Mouse (Mus musculus): ENCODE results near the gene Nrros. TPM values are rescaled to one million over a fixed set of nuclear protein-coding genes. Genes with fewer than 3 reads are reported as not detected.
A peak's percentile ranks its signal among the peaks of the same experiment; 100 is the strongest.

Gene Nrros
- polyA plus RNA-seq, 1 experiment from 2014 or later = 10.1 TPM

DNA sequence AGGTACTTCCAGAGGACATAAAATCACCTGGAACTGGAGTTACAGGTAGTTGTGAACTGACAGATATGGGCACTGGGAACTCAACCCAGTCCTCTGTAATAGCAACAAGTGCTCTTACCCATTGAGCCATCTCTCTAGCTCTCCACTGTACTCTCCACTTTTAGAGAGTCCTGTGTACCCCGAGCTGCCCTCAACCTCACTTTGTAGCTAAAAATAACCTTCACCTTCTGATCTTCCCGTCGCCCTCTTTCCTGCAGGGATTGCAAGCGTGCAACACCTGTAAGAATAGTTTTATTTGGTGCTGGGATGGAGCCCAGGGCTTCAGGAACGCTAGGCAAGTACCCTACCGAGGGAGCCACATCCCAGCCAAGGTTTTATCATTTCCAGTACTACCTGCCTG is 49.6 kb downstream of the Nrros start:
- Histone ChIP-seq H3K27me3 (ENCODE audit: control insufficient read depth, insufficient read depth, low read length) (no peaks in the 10 kb centered on the region), H3K36me3 (ENCODE audit: control insufficient read depth, insufficient read depth, low read length) (no peaks in the 10 kb centered on the region), H3K4me3 (ENCODE audit: low read depth, low read length) (no peak overlapping the region), H3K4me1 (ENCODE audit: control insufficient read depth, insufficient read depth, low read length) (no peaks in the 10 kb centered on the region), H3K4me2 (ENCODE audit: low read depth, severe bottlenecking) (no peak overlapping the region), H3K27ac (replicated peaks; ENCODE audit: low read depth, low read length) (no peak overlapping the region), H3K9me3 (ENCODE audit: control insufficient read depth, low read length) (no peaks in the 10 kb centered on the region), H3K9ac (ENCODE audit: low read length) (no peak overlapping the region)
- ATAC-seq (ENCODE audit: insufficient number of reproducible peaks, low FRiP score, low TSS enrichment, low read depth) = no peak
- no peak for DNase-seq (ENCODE audit: low spot score)
- 53% methylated on average over 6 of the region's 6 CpGs for WGBS

DNA sequence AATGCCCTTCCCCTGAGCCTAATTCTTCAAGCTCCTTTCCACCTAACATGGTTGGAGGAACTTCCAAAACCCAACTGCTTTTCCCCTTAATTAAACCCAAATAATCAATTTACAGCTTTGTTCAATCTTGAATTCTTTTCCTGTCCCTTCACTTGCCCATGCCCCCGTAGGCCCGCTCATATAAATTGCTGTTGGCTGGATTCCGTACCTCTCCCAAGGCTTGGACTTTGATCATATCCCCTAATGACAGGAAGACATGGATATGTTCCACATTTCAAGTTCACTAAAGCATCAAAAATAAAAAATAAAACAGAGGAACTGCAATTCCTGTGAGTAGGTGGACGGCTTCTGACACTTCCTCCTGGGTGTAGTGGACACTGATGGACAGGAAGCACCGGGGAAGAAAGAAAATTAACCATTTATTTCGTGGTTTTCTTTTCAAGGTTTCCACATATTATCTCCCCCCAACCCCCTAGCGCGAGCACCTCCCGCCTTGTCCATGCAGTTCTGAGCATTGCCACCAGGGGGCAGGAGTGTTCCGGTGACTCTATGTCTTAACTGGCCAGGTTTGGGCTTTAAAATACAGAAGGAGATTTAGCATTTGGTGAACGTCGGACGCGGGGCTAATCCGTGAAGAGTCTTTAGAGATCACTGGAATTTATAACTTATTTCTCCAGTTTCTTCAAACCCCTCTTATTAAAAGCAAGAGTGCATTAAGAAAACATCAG is 50.3 kb downstream of the Nrros start:
- Histone ChIP-seq H3K27me3 (ENCODE audit: control insufficient read depth, insufficient read depth, low read length) (no peaks in the 10 kb centered on the region), H3K9me3 (ENCODE audit: control insufficient read depth, low read length) (no peaks in the 10 kb centered on the region), H3K4me3 (ENCODE audit: low read depth, low read length) (no peak overlapping the region), H3K4me1 (ENCODE audit: control insufficient read depth, insufficient read depth, low read length) (no peaks in the 10 kb centered on the region), H3K9ac (ENCODE audit: low read length) (no peak overlapping the region), H3K4me2 (ENCODE audit: low read depth, severe bottlenecking) (no peak overlapping the region), H3K27ac (replicated peaks; ENCODE audit: low read depth, low read length) (no peak overlapping the region), H3K36me3 (ENCODE audit: control insufficient read depth, insufficient read depth, low read length) (no peaks in the 10 kb centered on the region)
- 19% methylated on average over 15 of the region's 15 CpGs for WGBS
- ATAC-seq (ENCODE audit: insufficient number of reproducible peaks, low FRiP score, low TSS enrichment, low read depth) (no peak), DNase-seq (ENCODE audit: low spot score) (peak; percentile 93)

DNA sequence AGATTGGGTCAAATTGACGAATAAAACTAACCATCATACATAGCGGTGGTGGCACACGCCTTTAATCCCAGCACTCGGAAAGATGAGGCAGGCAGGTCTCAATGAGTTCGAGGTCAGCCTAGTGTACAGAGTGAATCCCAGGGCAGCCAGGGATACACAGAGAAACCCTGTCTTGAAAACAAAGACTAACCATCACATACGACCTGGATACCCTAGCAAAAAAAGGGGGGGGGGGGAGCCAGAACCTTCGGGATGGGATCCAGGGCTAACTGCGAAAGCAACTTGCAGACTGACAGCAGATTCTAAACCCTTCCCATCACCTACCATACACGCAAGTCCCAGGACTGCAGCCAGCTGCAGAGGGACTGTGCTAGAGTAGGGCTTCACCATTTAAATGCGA is 51.0 kb downstream of the Nrros start:
- ATAC-seq (ENCODE audit: insufficient number of reproducible peaks, low FRiP score, low TSS enrichment, low read depth) = no peak
- Histone ChIP-seq H3K4me2 (ENCODE audit: low read depth, severe bottlenecking) (no peak overlapping the region), H3K27me3 (ENCODE audit: control insufficient read depth, insufficient read depth, low read length) (no peaks in the 10 kb centered on the region), H3K9me3 (ENCODE audit: control insufficient read depth, low read length) (no peaks in the 10 kb centered on the region), H3K4me1 (ENCODE audit: control insufficient read depth, insufficient read depth, low read length) (no peaks in the 10 kb centered on the region), H3K9ac (ENCODE audit: low read length) (no peak overlapping the region), H3K36me3 (ENCODE audit: control insufficient read depth, insufficient read depth, low read length) (no peaks in the 10 kb centered on the region), H3K27ac (replicated peaks; ENCODE audit: low read depth, low read length) (no peak overlapping the region), H3K4me3 (ENCODE audit: low read depth, low read length) (no peak overlapping the region)
- no peak for DNase-seq (ENCODE audit: low spot score)
- WGBS = 87% methylated on average over 10 of the region's 10 CpGs

DNA sequence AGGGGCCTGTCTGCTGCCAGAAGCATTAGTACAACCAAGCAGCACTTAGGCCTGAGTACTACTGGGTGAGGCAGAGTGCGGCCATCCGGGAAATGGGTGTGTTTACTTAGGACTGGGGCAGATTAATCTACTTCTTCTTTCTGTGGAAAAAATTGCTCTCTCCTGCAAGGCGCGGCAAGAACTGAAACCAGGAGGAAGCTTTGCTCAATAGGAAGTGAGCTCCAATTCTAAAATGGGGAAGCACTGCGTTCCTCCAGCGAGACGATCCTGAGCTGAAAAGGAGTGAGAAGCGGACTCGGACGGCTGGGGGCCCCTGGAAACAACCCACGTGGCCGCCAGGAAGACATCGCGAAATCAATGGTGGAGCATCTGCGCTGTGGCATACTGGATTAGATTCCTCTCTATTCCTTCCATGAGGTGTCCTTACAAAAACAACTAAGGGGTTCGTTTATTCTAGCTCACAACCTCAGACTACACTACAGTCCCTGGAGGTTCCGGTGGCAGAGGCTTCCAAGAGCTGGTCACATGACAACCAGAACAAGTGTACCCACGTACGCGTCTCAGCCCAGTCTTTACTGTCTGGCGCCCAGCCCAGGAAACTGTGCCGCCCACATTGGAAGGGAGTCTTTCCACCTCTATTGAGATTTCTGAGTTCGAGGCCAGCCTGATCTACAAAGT is 51.7 kb downstream of the Nrros start:
- no peaks in the 10 kb centered on the region for H3K9me3 ChIP-seq (ENCODE audit: control insufficient read depth, low read length)
- ATAC-seq (ENCODE audit: insufficient number of reproducible peaks, low FRiP score, low TSS enrichment, low read depth) = no peak
- no peaks in the 10 kb centered on the region for H3K27me3 ChIP-seq (ENCODE audit: control insufficient read depth, insufficient read depth, low read length)
- no peak overlapping the region for H3K4me2 ChIP-seq (ENCODE audit: low read depth, severe bottlenecking)
- no peaks in the 10 kb centered on the region for H3K36me3 ChIP-seq (ENCODE audit: control insufficient read depth, insufficient read depth, low read length)
- no peak for DNase-seq (ENCODE audit: low spot score)
- WGBS = 69% methylated on average over 23 of the region's 23 CpGs
- H3K27ac ChIP-seq (replicated peaks; ENCODE audit: low read depth, low read length) = no peak overlapping the region
- no peak overlapping the region for H3K4me3 ChIP-seq (ENCODE audit: low read depth, low read length)
- no peak overlapping the region for H3K9ac ChIP-seq (ENCODE audit: low read length)
- H3K4me1 ChIP-seq (ENCODE audit: control insufficient read depth, insufficient read depth, low read length) = no peaks in the 10 kb centered on the region

DNA sequence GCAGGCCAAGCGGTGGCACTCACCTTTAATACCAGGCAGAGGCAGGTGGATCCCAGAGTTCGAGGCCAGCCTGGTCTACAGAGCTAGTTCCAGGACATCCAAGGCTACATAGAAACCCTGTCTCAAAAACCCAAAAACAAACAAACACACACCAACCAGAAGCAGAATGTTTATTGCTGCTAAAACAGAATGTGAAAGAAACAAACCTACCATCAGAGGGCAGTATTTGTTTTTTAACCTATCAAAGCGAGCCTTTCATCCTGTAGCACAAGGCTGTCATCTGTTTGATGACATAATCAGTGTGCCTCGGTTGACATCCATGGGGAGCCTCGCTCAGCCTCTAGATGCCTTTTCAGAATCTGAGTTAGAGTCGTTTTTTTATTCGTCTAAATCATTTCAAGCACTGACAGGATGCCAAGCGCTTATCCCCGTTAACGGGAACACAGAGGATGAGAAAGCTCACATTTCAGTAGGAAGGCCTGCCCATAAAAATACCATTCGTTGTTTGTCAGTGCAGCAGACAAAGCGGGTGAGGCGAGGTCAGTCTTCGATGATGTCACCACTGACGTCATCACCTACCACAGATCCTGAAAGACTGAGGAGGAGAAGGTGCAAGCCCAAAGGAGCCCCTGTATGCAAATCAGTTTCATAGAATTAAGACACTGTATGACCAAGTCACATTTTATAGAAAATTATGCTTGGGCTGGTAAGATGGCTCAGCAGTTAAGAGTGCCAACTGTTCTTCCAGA is 54.3 kb downstream of the Nrros start:
- no peak overlapping the region for H3K27ac ChIP-seq (replicated peaks; ENCODE audit: low read depth, low read length)
- DNase-seq (ENCODE audit: low spot score) = no peak
- H3K36me3 ChIP-seq (ENCODE audit: control insufficient read depth, insufficient read depth, low read length) = no peaks in the 10 kb centered on the region
- H3K9me3 ChIP-seq (ENCODE audit: control insufficient read depth, low read length) = no peaks in the 10 kb centered on the region
- ATAC-seq (ENCODE audit: insufficient number of reproducible peaks, low FRiP score, low TSS enrichment, low read depth) = no peak
- H3K4me2 ChIP-seq (ENCODE audit: low read depth, severe bottlenecking) = no peak overlapping the region
- no peaks in the 10 kb centered on the region for H3K4me1 ChIP-seq (ENCODE audit: control insufficient read depth, insufficient read depth, low read length)
- 81% methylated on average over 15 of the region's 15 CpGs for WGBS
- H3K4me3 ChIP-seq (ENCODE audit: low read depth, low read length) = no peak overlapping the region
- no peak overlapping the region for H3K9ac ChIP-seq (ENCODE audit: low read length)
- no peaks in the 10 kb centered on the region for H3K27me3 ChIP-seq (ENCODE audit: control insufficient read depth, insufficient read depth, low read length)

DNA sequence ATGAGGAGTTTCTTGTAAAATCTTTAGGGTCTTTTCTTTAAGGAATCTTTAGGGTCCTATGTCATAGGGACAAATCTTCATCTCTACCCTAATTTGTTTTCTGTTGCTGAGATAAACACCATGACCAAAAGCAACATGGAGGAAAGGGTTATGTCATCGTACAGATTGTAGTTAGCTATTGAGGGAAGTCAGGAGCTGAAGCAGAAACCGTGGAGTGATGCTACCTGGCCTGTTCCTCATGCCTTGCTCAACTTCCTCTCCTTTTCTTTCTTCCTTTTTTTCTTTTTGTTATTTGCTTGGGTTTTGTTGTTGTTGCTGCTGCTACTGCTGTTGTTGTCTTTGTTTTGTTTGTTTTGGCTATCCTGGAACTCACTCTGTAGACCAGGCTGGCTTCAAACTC is 56.8 kb downstream of the Nrros start:
- Histone ChIP-seq H3K36me3 (ENCODE audit: control insufficient read depth, insufficient read depth, low read length) (no peaks in the 10 kb centered on the region), H3K9me3 (ENCODE audit: control insufficient read depth, low read length) (no peaks in the 10 kb centered on the region), H3K27ac (replicated peaks; ENCODE audit: low read depth, low read length) (no peak overlapping the region), H3K27me3 (ENCODE audit: control insufficient read depth, insufficient read depth, low read length) (no peaks in the 10 kb centered on the region), H3K4me1 (ENCODE audit: control insufficient read depth, insufficient read depth, low read length) (no peaks in the 10 kb centered on the region), H3K9ac (ENCODE audit: low read length) (no peak overlapping the region), H3K4me3 (ENCODE audit: low read depth, low read length) (no peak overlapping the region), H3K4me2 (ENCODE audit: low read depth, severe bottlenecking) (no peak overlapping the region)
- no peak for DNase-seq (ENCODE audit: low spot score)
- ATAC-seq (ENCODE audit: insufficient number of reproducible peaks, low FRiP score, low TSS enrichment, low read depth) = no peak
- WGBS = 95% methylated on average over 2 of the region's 2 CpGs

DNA sequence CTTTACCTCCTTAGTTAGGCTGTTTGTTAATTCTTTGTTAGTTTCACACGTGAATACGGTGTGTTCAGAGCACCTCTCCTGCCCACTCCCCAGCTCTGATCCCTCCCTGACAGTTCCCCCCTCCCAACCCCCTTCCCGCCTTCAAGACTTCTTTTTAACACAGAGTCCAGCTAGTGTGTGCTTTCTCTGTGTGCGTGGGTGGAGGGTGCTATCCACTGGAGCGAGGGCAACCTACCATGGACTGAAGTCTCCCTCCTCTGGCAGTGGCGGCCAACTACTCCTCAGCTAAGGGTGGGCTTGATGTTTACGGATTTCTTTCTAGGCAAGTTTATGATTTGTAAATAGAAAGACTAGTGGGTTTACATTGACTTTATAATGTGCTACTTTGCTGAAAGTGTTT is 57.2 kb downstream of the Nrros start:
- DNase-seq (ENCODE audit: low spot score) (no peak), ATAC-seq (ENCODE audit: insufficient number of reproducible peaks, low FRiP score, low TSS enrichment, low read depth) (no peak)
- 80% methylated on average over 7 of the region's 7 CpGs for WGBS
- H3K27ac ChIP-seq (replicated peaks; ENCODE audit: low read depth, low read length) = no peak overlapping the region
- no peaks in the 10 kb centered on the region for H3K9me3 ChIP-seq (ENCODE audit: control insufficient read depth, low read length)
- no peaks in the 10 kb centered on the region for H3K4me1 ChIP-seq (ENCODE audit: control insufficient read depth, insufficient read depth, low read length)
- no peak overlapping the region for H3K9ac ChIP-seq (ENCODE audit: low read length)
- H3K4me3 ChIP-seq (ENCODE audit: low read depth, low read length) = no peak overlapping the region
- no peaks in the 10 kb centered on the region for H3K27me3 ChIP-seq (ENCODE audit: control insufficient read depth, insufficient read depth, low read length)
- H3K36me3 ChIP-seq (ENCODE audit: control insufficient read depth, insufficient read depth, low read length) = peaks cover 1% of the 10 kb centered on the region; the same call in 1 of the 2 replicates
- no peak overlapping the region for H3K4me2 ChIP-seq (ENCODE audit: low read depth, severe bottlenecking)

DNA sequence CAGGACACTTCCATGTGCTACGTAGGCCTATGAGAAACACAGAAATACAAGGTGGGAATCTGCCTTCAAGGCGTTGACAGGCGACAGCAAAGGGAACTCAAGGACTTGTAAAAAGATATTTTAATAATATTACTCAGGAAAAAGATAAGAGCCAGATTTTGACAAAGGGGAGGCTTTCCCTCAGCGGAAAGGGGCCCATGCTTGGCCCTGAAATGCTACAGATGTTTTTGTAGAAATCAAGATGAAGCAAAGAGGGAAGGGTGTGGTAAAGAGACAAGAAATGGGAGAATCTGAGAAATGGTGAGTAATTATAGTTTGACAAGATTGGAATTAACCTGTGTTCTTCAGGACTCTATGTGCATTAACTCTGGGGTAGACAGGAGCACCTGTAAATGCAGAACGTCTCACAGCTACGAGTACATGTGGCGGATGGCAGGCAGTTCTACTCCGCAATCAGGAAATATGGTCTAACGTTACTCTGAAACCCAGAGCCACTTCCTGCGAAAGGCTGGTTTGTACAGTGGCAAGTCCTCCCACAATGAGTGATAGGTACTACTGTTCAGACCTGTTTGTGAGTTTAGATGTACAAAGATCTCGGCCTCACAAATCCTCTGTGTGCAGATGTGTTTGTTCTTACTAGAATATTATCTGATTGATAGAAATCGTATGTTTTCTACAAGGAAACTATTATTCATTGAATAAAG is 57.9 kb downstream of the Nrros start:
- no peak overlapping the region for H3K27ac ChIP-seq (replicated peaks; ENCODE audit: low read depth, low read length)
- no peaks in the 10 kb centered on the region for H3K4me1 ChIP-seq (ENCODE audit: control insufficient read depth, insufficient read depth, low read length)
- H3K4me3 ChIP-seq (ENCODE audit: low read depth, low read length) = no peak overlapping the region
- DNase-seq (ENCODE audit: low spot score) (no peak), ATAC-seq (ENCODE audit: insufficient number of reproducible peaks, low FRiP score, low TSS enrichment, low read depth) (no peak)
- H3K36me3 ChIP-seq (ENCODE audit: control insufficient read depth, insufficient read depth, low read length) = peaks cover 2% of the 10 kb centered on the region; the same call in 1 of the 2 replicates
- H3K27me3 ChIP-seq (ENCODE audit: control insufficient read depth, insufficient read depth, low read length) = no peaks in the 10 kb centered on the region
- WGBS = 93% methylated on average over 12 of the region's 12 CpGs
- no peak overlapping the region for H3K4me2 ChIP-seq (ENCODE audit: low read depth, severe bottlenecking)
- no peak overlapping the region for H3K9ac ChIP-seq (ENCODE audit: low read length)
- H3K9me3 ChIP-seq (ENCODE audit: control insufficient read depth, low read length) = no peaks in the 10 kb centered on the region
